Mouse (Mus musculus) gastrocnemius, adult 2 months (tissue): ENCODE measurements around the gene Dph1. TPM values are rescaled to one million over a fixed set of nuclear protein-coding genes. Genes with fewer than 3 reads are reported as not detected.
A peak's percentile ranks its signal among the peaks of the same experiment; 100 is the strongest.

Experiments used
- DNase-seq: peaks from one replicate; pipeline ENCODE4 v3.0.0; 2022
- H3K27ac ChIP-seq: fragments of 200-600 bp; 2 replicates; pipeline ENCODE4 v1.8.1; 2022; ENCODE audit warnings: mild to moderate bottlenecking
- H3K4me3 ChIP-seq: fragments of 200-600 bp; 2 replicates; pipeline ENCODE4 v1.8.1; 2022; ENCODE audit warnings: mild to moderate bottlenecking, moderate library complexity
- CTCF ChIP-seq: fragments of 200-600 bp; IDR thresholded peaks from 2 replicates; pipeline ENCODE4 v1.8.1; 2022; ENCODE audit warnings: antibody characterized with exemption, mild to moderate bottlenecking, moderate library complexity
- intact Hi-C: fragments of 180-260 bp; cut with DNase I; formaldehyde crosslinking; loops from one replicate; pipeline ENCODE4 v1.15.1; 2025
- long read RNA-seq, 2 experiments: library from polyadenylated mRNA; stranded (forward); transcript quantifications; one replicate each; pipeline ENCODE4 v2.0.0; 2021
- total RNA-seq, 2 experiments: library from RNA; stranded (reverse); gene quantifications; 2 replicates each; pipeline ENCODE4 v1.2.3; 2021

The Dph1 gene
- total RNA-seq = 1 to 10 TPM; 5.5 to 6.2 TPM
- long read RNA-seq, experiment 1, transcript Dph1-201 (13 exons, 2,139 nt) = major isoform, 8 of 10 reads
- long read RNA-seq, experiment 1, partial matches to known transcripts = 0 of 10 reads
- long read RNA-seq, experiment 1, other reads (novel, unspliced or antisense) = 2 of 10 reads
- long read RNA-seq, experiment 2, partial matches to known transcripts = 2 of 7 reads
- long read RNA-seq, experiment 2, other reads (novel, unspliced or antisense) = 3 of 7 reads

DNA sequence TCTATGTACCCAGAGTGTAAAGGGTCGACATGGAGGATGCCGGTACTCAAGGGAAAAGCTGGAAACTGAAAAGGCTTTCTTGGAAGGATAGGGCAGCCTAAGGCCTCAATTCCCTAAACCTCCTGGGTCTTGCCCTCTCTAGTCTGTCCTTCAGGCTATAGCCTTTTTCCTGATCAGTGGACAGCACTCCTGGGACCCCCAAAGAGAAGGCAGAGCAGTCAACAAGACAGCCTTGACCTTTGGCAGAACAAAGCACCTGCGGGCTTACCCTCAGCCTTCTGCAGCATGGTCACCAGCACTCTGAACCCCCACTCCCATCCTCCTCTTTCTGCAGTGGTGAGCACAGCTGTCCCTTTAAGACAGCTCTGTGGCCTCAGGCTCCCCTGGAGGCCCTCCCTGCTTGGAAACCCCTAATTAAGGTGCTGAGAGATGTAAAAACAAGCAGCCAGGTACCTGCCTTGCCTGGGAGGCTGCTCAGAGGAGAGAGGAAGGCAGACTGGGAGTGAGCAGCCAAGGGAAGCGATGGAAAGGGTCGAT, at the start of gene Dph1:
Gene Dph1, minus strand, starts transcription at position 337 of the 537 bp plus-strand sequence.
- intact Hi-C loops = no loop called here
- H3K27ac ChIP-seq = peak within 1 kb of the TSS; percentile 82
- DNase-seq = no peak
- TF ChIP-seq CTCF = no peak
- peak within 1 kb of the TSS; percentile 90 for H3K4me3 ChIP-seq

- DNase-seq = peak; percentile 48
- Histone ChIP-seq H3K27ac (no peak overlapping the region), H3K4me3 (no peak overlapping the region)
- intact Hi-C loops = no loop called here
- TF ChIP-seq CTCF = no peak
Measured at GRCm38 (mm10) chr11:75240158-75240934, 49.3 kb upstream of the Dph1 start.

GRCm38 (mm10) chr11:75234745-75235144, 43.7 kb upstream of the Dph1 start:
- no peak for TF ChIP-seq CTCF
- Histone ChIP-seq H3K27ac (no peak overlapping the region), H3K4me3 (no peak overlapping the region)
- no peak for DNase-seq
- intact Hi-C loops = loop anchor here (5.0 kb wide), 1 partner anchor 53 kb away; no protein-coding TSS in a partner anchor

DNA sequence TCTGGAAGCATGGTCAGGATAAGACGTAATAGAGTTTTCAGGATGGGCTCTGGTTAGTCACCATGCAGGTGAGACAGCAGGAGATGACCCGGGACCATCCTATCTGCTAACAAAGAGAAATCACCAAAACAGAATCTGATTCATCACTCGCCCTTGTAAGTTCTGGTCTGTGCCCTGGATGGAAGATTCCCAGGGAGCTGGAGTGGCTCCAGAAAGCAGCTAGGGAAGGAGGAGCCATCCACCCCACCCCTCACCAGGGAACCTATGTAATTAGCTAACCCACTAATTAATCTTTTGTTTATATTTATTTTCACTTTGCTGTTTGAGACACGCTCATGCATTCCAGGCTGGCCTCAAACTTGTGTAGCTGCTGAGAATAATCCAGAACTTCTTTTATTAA, 41.4 kb upstream of the Dph1 start:
- H3K27ac ChIP-seq = no peak overlapping the region
- no peak for DNase-seq
- H3K4me3 ChIP-seq = no peak overlapping the region
- intact Hi-C loops = loop anchor here (1.0 to 5.0 kb wide), 2 partner anchors 40 to 55 kb away; no protein-coding TSS in a partner anchor
- no peak for TF ChIP-seq CTCF

- intact Hi-C loops = loop anchor here (1.0 to 5.0 kb wide), 2 partner anchors 39 to 56 kb away; no protein-coding TSS in a partner anchor
- no peak overlapping the region for H3K27ac ChIP-seq
- peak; percentile 81 for DNase-seq
- H3K4me3 ChIP-seq = no peak overlapping the region
- TF ChIP-seq CTCF = peak; percentile 80
Measured at GRCm38 (mm10) chr11:75231756-75232155, 40.7 kb upstream of the Dph1 start.

DNA sequence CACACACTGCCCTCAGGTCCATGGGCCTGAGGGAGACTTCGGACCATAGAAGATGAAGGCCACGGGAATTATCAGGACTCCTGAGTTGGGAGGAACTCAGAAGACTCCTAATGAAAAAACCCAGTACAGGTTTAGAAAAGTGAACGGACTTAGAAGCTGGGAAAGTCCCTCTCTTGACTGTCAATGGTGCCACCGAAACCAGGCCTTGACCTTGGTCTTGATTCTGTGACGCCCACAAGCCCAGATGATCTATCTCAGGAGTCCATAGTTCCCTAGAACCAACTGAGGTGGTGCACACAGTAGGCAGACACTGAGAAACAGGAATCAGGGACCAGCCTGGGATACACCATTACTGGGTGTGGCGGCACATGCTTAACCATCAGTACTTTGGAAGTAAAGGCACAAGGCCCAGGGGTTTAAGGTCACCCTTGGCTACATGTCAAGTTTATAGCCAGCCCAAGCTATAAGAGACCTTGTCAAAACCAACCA, 39.3 kb upstream of the Dph1 start:
- no peak overlapping the region for H3K27ac ChIP-seq
- DNase-seq = no peak
- H3K4me3 ChIP-seq = no peak overlapping the region
- intact Hi-C loops = loop anchor here (5.0 kb wide), 1 partner anchor 57 kb away; no protein-coding TSS in a partner anchor
- TF ChIP-seq CTCF = no peak

GRCm38 (mm10) chr11:75229289-75229688, 38.2 kb upstream of the Dph1 start:
- DNase-seq = no peak
- TF ChIP-seq CTCF = no peak
- intact Hi-C loops = no loop called here
- Histone ChIP-seq H3K27ac (no peak overlapping the region), H3K4me3 (no peak overlapping the region)

- Histone ChIP-seq H3K4me3 (no peak overlapping the region), H3K27ac (no peak overlapping the region)
- DNase-seq = no peak
- TF ChIP-seq CTCF = no peak
- intact Hi-C loops = no loop called here
Measured at GRCm38 (mm10) chr11:75227632-75228031, 36.6 kb upstream of the Dph1 start.

GRCm38 (mm10) chr11:75224835-75225234, 33.8 kb upstream of the Dph1 start:
- no peak for DNase-seq
- TF ChIP-seq CTCF = no peak
- intact Hi-C loops = no loop called here
- Histone ChIP-seq H3K4me3 (no peak overlapping the region), H3K27ac (no peak overlapping the region)

- TF ChIP-seq CTCF = no peak
- intact Hi-C loops = no loop called here
- no peak overlapping the region for H3K27ac ChIP-seq
- no peak overlapping the region for H3K4me3 ChIP-seq
- DNase-seq = no peak
Measured at GRCm38 (mm10) chr11:75224062-75224461, 33.0 kb upstream of the Dph1 start.

DNA sequence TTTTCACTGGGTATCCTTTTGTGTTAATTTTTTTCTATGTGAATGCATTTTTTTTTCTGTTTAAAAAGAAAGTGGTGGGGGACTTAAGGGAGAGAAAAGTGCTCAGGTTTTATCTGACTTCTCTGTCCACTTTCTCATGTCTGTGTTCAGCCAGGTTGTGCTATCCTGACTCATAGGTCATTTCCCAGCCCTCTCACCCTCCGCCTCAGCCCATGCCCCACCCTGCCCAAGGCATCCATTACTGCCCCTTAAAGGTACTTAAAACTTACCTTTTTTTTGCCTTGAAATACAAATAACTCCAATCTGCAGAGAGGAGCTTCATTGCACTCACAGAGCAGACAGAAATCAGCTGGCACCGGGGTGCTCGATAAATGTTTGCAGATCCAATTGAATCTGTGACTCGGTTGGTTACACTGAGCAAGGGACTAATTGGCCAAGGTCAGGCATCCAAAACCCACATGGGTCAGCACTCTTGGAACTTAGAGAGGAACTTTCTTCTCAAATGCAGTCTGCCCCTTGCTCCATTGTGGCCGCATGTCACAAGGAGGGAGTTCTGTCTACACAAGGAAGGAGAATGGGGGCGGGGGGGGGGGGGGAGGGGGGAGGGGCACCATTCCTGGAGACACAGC, 29.6 kb upstream of the Dph1 start:
- TF ChIP-seq CTCF = no peak
- no peak for DNase-seq
- intact Hi-C loops = no loop called here
- H3K27ac ChIP-seq = no peak overlapping the region
- H3K4me3 ChIP-seq = no peak overlapping the region

GRCm38 (mm10) chr11:75220115-75220514, 29.1 kb upstream of the Dph1 start:
- intact Hi-C loops = no loop called here
- no peak overlapping the region for H3K4me3 ChIP-seq
- DNase-seq = peak; percentile 67

More at GRCm38 (mm10) chr11:75220115-75220514, 29.1 kb upstream of the Dph1 start:
- H3K27ac ChIP-seq = no peak overlapping the region
- TF ChIP-seq CTCF = no peak
